Mouse (Mus musculus) hindbrain, embryonic 13.5 days (tissue): ENCODE data around the gene Tcn2. TPM values are rescaled to one million over a fixed set of nuclear protein-coding genes. Genes with fewer than 3 reads are reported as not detected.
"Not testable (repeated sequence)": the region's sequence is repeated elsewhere in the genome, so short reads cannot be mapped to it uniquely, and the experiment has no call there.

Experiments
- ATAC-seq: fragments of 200-750 bp; cut with Nextera tagmentation; 2 replicates; pipeline ENCODE4 v1.8.0; 2017; ENCODE audit warnings: moderate TSS enrichment; ENCODE audit not compliant: low FRiP score
- H3K27ac ChIP-seq: fragments of 300-500 bp; sonication (generic); 2 replicates; pipeline ENCODE4 v1.5.1; 2015; ENCODE audit warnings: inconsistent platforms, mild to moderate bottlenecking, moderate library complexity
- H3K27me3 ChIP-seq: fragments of 300-500 bp; sonication (generic); 2 replicates; pipeline ENCODE4 v1.6.1; 2015; ENCODE audit warnings: mild to moderate bottlenecking, inconsistent platforms
- H3K36me3 ChIP-seq: fragments of 300-500 bp; sonication (generic); 2 replicates; pipeline ENCODE4 v1.6.1; 2015; ENCODE audit warnings: mild to moderate bottlenecking, inconsistent platforms
- H3K4me1 ChIP-seq: fragments of 300-500 bp; sonication (generic); replicated peaks from 2 replicates; pipeline ENCODE4 v1.6.1; 2015; ENCODE audit warnings: inconsistent platforms
- H3K4me2 ChIP-seq: fragments of 300-500 bp; sonication (generic); 2 replicates; pipeline ENCODE4 v1.6.1; 2015; ENCODE audit warnings: inconsistent platforms, mild to moderate bottlenecking, moderate library complexity
- H3K4me3 ChIP-seq: fragments of 300-500 bp; sonication (generic); 2 replicates; pipeline ENCODE4 v1.5.1; 2015; ENCODE audit warnings: mild to moderate bottlenecking, inconsistent platforms
- H3K9ac ChIP-seq: fragments of 300-500 bp; sonication (generic); 2 replicates; pipeline ENCODE4 v1.6.1; 2015; ENCODE audit warnings: mild to moderate bottlenecking, inconsistent platforms
- H3K9me3 ChIP-seq: fragments of 300-500 bp; sonication (generic); 2 replicates; pipeline ENCODE4 v1.6.1; 2016; ENCODE audit warnings: inconsistent platforms
- WGBS: fragments of 180-500 bp; shearing (Covaris S2); methylation state at CpG from one replicate; pipeline ENCODE4 v1.1.7; 2015; 5-methylcytosine and 5-hydroxymethylcytosine counted together
- polyA plus RNA-seq: library from polyadenylated mRNA; unstranded; fragments of >200 nt; fragmentation: Nextera tagmentation; extraction: Ambion mirVana; gene quantifications from 2 replicates; pipeline ENCODE4 v1.2.1, GENCODE M21; 2015

The Tcn2 gene
- polyA plus RNA-seq, 1 experiment from 2014 or later: 28.5 TPM

GRCm38 (mm10) chr11:3922731-3923130 is 9.2 kb downstream of the Tcn2 start:
- Histone ChIP-seq H3K9me3 (no peaks in the 10 kb centered on the region), H3K4me3 (no peak overlapping the region), H3K27me3 (no peaks in the 10 kb centered on the region), H3K27ac (no peak overlapping the region), H3K36me3 (peaks cover 36% of the 10 kb centered on the region), H3K9ac (no peak overlapping the region), H3K4me1 (no peaks in the 10 kb centered on the region), H3K4me2 (no peak overlapping the region)
- ATAC-seq: no peak
- 93% methylated on average over 6 of the region's 6 CpGs for WGBS

- Histone ChIP-seq H3K27ac (no peak overlapping the region), H3K27me3 (no peaks in the 10 kb centered on the region), H3K36me3 (peaks cover 36% of the 10 kb centered on the region), H3K4me2 (no peak overlapping the region), H3K9ac (no peak overlapping the region), H3K4me3 (no peak overlapping the region), H3K9me3 (no peaks in the 10 kb centered on the region), H3K4me1 (no peaks in the 10 kb centered on the region)
- WGBS: 96% methylated on average over 9 of the region's 9 CpGs
- ATAC-seq: no peak
These were observed 9.8 kb downstream of the Tcn2 start for GRCm38 (mm10) chr11:3922115-3922514.

- Histone ChIP-seq H3K27ac (no peak overlapping the region), H3K4me3 (no peak overlapping the region), H3K4me1 (no peaks in the 10 kb centered on the region), H3K4me2 (no peak overlapping the region), H3K9ac (no peak overlapping the region), H3K27me3 (no peaks in the 10 kb centered on the region), H3K9me3 (no peaks in the 10 kb centered on the region), H3K36me3 (peaks cover 30% of the 10 kb centered on the region)
- 24% methylated on average over 8 of the region's 8 CpGs for WGBS
- no peak for ATAC-seq
These were observed 10.6 kb downstream of the Tcn2 start for GRCm38 (mm10) chr11:3921281-3921850.

- ATAC-seq: no peak
- Histone ChIP-seq H3K4me1 (no peaks in the 10 kb centered on the region), H3K36me3 (peaks cover 21% of the 10 kb centered on the region), H3K4me2 (no peak overlapping the region), H3K9ac (no peak overlapping the region), H3K4me3 (no peak overlapping the region), H3K27me3 (0 out of 2 replicates have a peak, but pooled peaks cover 5% of the 10 kb centered on the region), H3K9me3 (no peaks in the 10 kb centered on the region), H3K27ac (no peak overlapping the region)
- WGBS: 87% methylated on average over 7 of the region's 7 CpGs
These were observed 11.5 kb downstream of the Tcn2 start for GRCm38 (mm10) chr11:3920476-3920875.

- H3K36me3 ChIP-seq: peaks cover 12% of the 10 kb centered on the region
- ATAC-seq: no peak
- no peak overlapping the region for H3K4me2 ChIP-seq
- H3K9ac ChIP-seq: no peak overlapping the region
- H3K27ac ChIP-seq: no peak overlapping the region
- H3K4me3 ChIP-seq: no peak overlapping the region
- peaks cover 6% of the 10 kb centered on the region for H3K4me1 ChIP-seq
- H3K9me3 ChIP-seq: no peaks in the 10 kb centered on the region
- 59% methylated on average over 1 of the region's 1 CpGs for WGBS
- 0 out of 2 replicates have a peak, but pooled peaks cover 5% of the 10 kb centered on the region for H3K27me3 ChIP-seq
These were observed 13.2 kb downstream of the Tcn2 start for GRCm38 (mm10) chr11:3918738-3919137.

GRCm38 (mm10) chr11:3914109-3914840 is 17.7 kb downstream of the Tcn2 start, which contains the start of gene Slc35e4:
Slc35e4 (minus strand) TSS chr11:3914664.
- H3K4me1 ChIP-seq: peaks cover 45% of the 10 kb centered on the region
- WGBS: under 1% methylated on average over 28 of the region's 28 CpGs
- peak within 1 kb of the TSS; percentile 81 for H3K9ac ChIP-seq

GRCm38 (mm10) chr11:3913316-3914108 is 18.4 kb downstream of the Tcn2 start:
- under 1% methylated on average over 65 of the region's 65 CpGs for WGBS
- peak overlapping the region; percentile 81 for H3K9ac ChIP-seq
- peak overlapping the region; percentile 77 for H3K27ac ChIP-seq
- peaks cover 53% of the 10 kb centered on the region for H3K4me1 ChIP-seq
- H3K9me3 ChIP-seq: no peaks in the 10 kb centered on the region
- peak overlapping the region; percentile 89 for H3K4me2 ChIP-seq
- H3K4me3 ChIP-seq: peak overlapping the region; percentile 62
- H3K27me3 ChIP-seq: 0 out of 2 replicates have a peak, but pooled peaks cover 5% of the 10 kb centered on the region
- no peaks in the 10 kb centered on the region for H3K36me3 ChIP-seq
- ATAC-seq: peak; percentile 82

More at GRCm38 (mm10) chr11:3914109-3914840, 17.7 kb downstream of the Tcn2 start, which contains the start of gene Slc35e4:
- Histone ChIP-seq H3K36me3 (no peaks in the 10 kb centered on the region), H3K27ac (peak within 1 kb of the TSS; percentile 77), H3K9me3 (no peaks in the 10 kb centered on the region), H3K4me2 (peak within 1 kb of the TSS; percentile 89), H3K4me3 (peak within 1 kb of the TSS; percentile 62), H3K27me3 (0 out of 2 replicates have a peak, but pooled peaks cover 5% of the 10 kb centered on the region)
- peak; percentile 59 for ATAC-seq

GRCm38 (mm10) chr11:3912875-3913271 is 19.1 kb downstream of the Tcn2 start:
- H3K27me3 ChIP-seq: 0 out of 2 replicates have a peak, but pooled peaks cover 5% of the 10 kb centered on the region
- no peaks in the 10 kb centered on the region for H3K9me3 ChIP-seq
- WGBS: 2% methylated on average over 16 of the region's 16 CpGs
- no peaks in the 10 kb centered on the region; the same call in 1 of the 2 replicates for H3K36me3 ChIP-seq
- H3K4me2 ChIP-seq: peak overlapping the region; percentile 89
- H3K4me1 ChIP-seq: peaks cover 59% of the 10 kb centered on the region
- H3K27ac ChIP-seq: peak overlapping the region; percentile 77
- peak overlapping the region; percentile 81 for H3K9ac ChIP-seq
- no peak; the same call in 1 of the 2 replicates for ATAC-seq
- H3K4me3 ChIP-seq: peak overlapping the region; percentile 62

GRCm38 (mm10) chr11:3912100-3912874 is 19.7 kb downstream of the Tcn2 start:
- H3K9ac ChIP-seq: peak overlapping the region; percentile 81
- peak overlapping the region; percentile 62 for H3K4me3 ChIP-seq
- 14% methylated on average over 19 of the region's 19 CpGs for WGBS
- H3K9me3 ChIP-seq: no peaks in the 10 kb centered on the region
- 0 out of 2 replicates have a peak, but pooled peaks cover 5% of the 10 kb centered on the region for H3K27me3 ChIP-seq
- peaks cover 5% of the 10 kb centered on the region for H3K36me3 ChIP-seq
- peak overlapping the region; percentile 77; the same call in 1 of the 2 replicates for H3K27ac ChIP-seq
- H3K4me2 ChIP-seq: peak overlapping the region; percentile 89
- peak; percentile 28; the same call in 1 of the 2 replicates for ATAC-seq
- H3K4me1 ChIP-seq: peaks cover 63% of the 10 kb centered on the region

GRCm38 (mm10) chr11:3911440-3911839 is 20.5 kb downstream of the Tcn2 start:
- H3K27ac ChIP-seq, ATAC-seq, H3K9me3 ChIP-seq, H3K27me3 ChIP-seq: not testable (repeated sequence)
- H3K36me3 ChIP-seq: peaks cover 14% of the 10 kb centered on the region
- H3K4me1 ChIP-seq: peaks cover 63% of the 10 kb centered on the region
- H3K9ac ChIP-seq: peak overlapping the region; percentile 31
- H3K4me2 ChIP-seq: peak overlapping the region; percentile 89
- H3K4me3 ChIP-seq: peak overlapping the region; percentile 62
- WGBS: 89% methylated on average over 6 of the region's 6 CpGs

- H3K4me2 ChIP-seq: peak overlapping the region; percentile 89
- peaks cover 15% of the 10 kb centered on the region for H3K36me3 ChIP-seq
- H3K27me3 ChIP-seq: 0 out of 2 replicates have a peak, but pooled peaks cover under 1% of the 10 kb centered on the region
- H3K9me3 ChIP-seq: no peaks in the 10 kb centered on the region
- peaks cover 63% of the 10 kb centered on the region for H3K4me1 ChIP-seq
- WGBS: 67% methylated on average over 5 of the region's 5 CpGs
- H3K4me3 ChIP-seq: peak overlapping the region; percentile 62
- H3K9ac ChIP-seq: peak overlapping the region; percentile 31
- H3K27ac ChIP-seq: no peak overlapping the region
- ATAC-seq: no peak
These were observed 21.2 kb downstream of the Tcn2 start for GRCm38 (mm10) chr11:3910513-3911310.
